Mouse (Mus musculus): ENCODE results near the gene Cadm1.

Cadm1 gene

GRCm38 (mm10) chr9:47552960-47553575, 23.1 kb downstream of the Cadm1 start:
- no peak for DNase-seq

GRCm38 (mm10) chr9:47560726-47561125, 30.8 kb downstream of the Cadm1 start:
- DNase-seq = no peak

- DNase-seq = no peak
Observed at GRCm38 (mm10) chr9:47561596-47561995, 31.6 kb downstream of the Cadm1 start.

GRCm38 (mm10) chr9:47565088-47565487, 35.1 kb downstream of the Cadm1 start:
- no peak for DNase-seq

- DNase-seq = no peak
Observed at GRCm38 (mm10) chr9:47567873-47568272, 37.9 kb downstream of the Cadm1 start.

GRCm38 (mm10) chr9:47570184-47570583, 40.2 kb downstream of the Cadm1 start:
- no peak for DNase-seq

- DNase-seq = no peak
Observed at GRCm38 (mm10) chr9:47571461-47571860, 41.5 kb downstream of the Cadm1 start.

GRCm38 (mm10) chr9:47572132-47572531, 42.2 kb downstream of the Cadm1 start:
- no peak for DNase-seq

GRCm38 (mm10) chr9:47573456-47573855, 43.5 kb downstream of the Cadm1 start:
- no peak for DNase-seq

GRCm38 (mm10) chr9:47574710-47575414, 44.9 kb downstream of the Cadm1 start:
- DNase-seq = no peak

- DNase-seq = no peak
Observed at GRCm38 (mm10) chr9:47575764-47576163, 45.8 kb downstream of the Cadm1 start.

GRCm38 (mm10) chr9:47579464-47579863, 49.5 kb downstream of the Cadm1 start:
- DNase-seq = no peak

- DNase-seq = no peak
Observed at GRCm38 (mm10) chr9:47581576-47582365, 51.8 kb downstream of the Cadm1 start.

GRCm38 (mm10) chr9:47583241-47583640, 53.3 kb downstream of the Cadm1 start:
- DNase-seq = no peak

- DNase-seq = no peak
Observed at GRCm38 (mm10) chr9:47586176-47586575, 56.2 kb downstream of the Cadm1 start.

- DNase-seq = no peak
Observed at GRCm38 (mm10) chr9:47586839-47587238, 56.9 kb downstream of the Cadm1 start.

GRCm38 (mm10) chr9:47587577-47588194, 57.7 kb downstream of the Cadm1 start:
- DNase-seq = peak; percentile 48

- no peak for DNase-seq
Observed at GRCm38 (mm10) chr9:47589832-47590231, 59.9 kb downstream of the Cadm1 start.

GRCm38 (mm10) chr9:47601541-47601940, 71.6 kb downstream of the Cadm1 start:
- DNase-seq = no peak

GRCm38 (mm10) chr9:47603971-47604370, 74.0 kb downstream of the Cadm1 start:
- no peak for DNase-seq

GRCm38 (mm10) chr9:47605628-47606027, 75.7 kb downstream of the Cadm1 start:
- DNase-seq = no peak

GRCm38 (mm10) chr9:47608441-47608840, 78.5 kb downstream of the Cadm1 start:
- no peak for DNase-seq

GRCm38 (mm10) chr9:47608921-47609320, 78.9 kb downstream of the Cadm1 start:
- DNase-seq = no peak
